Mouse (Mus musculus): Measurements from ENCODE around the gene Wnt5b.

Wnt5b gene

DNA sequence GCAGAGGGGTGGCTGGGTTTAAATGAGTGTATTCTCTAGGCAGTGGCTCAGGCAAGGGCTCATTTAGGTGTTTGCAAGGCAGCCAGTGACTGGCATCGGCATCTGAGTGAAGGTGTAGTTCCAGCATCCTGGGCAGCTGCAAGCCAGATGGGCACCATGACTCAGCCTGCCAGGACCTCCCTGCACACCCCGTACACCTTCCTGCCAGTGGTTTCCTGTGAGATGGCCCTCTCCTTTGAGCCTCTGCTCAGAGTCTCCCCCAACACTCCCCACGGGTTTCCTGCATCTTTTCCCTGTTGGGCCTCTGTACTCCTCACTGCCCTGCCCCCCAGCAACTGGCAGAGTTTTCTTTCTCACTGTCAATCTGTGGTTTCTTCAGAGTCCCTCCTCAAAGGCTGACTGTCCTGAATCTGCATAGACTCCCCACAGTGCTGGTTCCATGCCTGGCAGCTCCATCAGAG, 22.2 kb downstream of the Wnt5b start:
- DNase-seq (ENCODE audit: low read depth, low spot score): peak; percentile 25

DNA sequence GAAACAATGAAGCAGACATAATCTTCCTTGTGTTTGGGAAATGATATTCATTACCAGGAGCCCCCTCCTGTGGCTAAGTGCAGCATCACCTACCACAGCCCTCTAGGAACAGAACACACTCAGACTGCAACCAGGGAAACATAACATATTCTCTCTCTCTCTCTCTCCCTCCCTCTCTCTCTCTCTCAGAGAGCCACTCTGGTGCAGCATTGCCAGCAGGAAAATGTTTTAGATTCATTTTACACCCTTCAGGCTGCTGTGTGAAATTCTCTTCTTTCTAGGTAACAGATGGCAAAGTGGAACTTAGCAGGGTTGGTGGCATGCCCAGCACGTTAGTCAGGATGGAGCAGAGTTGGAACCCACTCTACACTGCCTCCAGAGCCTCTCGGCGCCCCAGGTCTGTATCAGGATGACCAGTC, 22.7 kb downstream of the Wnt5b start:
- peak; percentile 27 for DNase-seq (ENCODE audit: low read depth, low spot score)

DNA sequence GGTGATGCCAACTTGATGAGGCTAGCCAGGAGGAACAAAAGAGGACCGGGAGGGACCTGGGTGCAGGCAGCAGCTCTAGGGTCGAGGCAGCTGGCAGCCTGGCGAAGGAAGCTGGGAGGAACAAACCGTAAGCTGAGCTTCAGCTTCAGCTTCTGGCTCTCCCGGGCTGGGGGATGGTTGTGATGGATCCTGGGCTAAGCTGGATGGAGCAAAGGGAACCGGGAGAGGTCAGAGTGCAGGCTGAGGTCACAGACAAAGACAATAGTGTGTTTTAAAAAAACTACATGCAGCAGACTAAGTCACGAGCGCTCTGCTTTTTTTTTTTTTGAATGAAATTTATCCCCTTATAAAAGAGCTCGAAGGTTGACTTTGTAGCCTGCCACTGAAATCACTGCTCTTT, 23.4 kb downstream of the Wnt5b start:
- no peak for DNase-seq (ENCODE audit: low read depth, low spot score)

DNA sequence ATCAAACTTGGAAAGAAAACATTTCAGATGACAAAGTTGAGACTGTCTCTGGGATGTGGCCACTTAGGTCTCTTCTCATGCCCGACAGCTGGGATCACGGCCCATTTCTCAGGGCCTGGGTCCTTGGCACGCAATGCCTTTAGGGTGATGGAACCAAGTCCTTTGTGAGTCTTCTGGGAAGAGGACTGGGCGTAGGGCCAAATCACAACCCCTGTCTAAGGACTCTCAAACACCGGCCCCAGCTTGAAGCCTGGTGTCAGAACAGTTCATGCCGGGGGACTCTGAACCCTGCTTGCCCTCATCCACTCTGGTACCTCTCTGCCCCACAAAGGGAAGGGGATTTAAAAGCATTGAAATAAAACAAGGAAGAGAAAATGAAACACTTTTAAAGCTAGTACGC, 30.1 kb downstream of the Wnt5b start:
- DNase-seq (ENCODE audit: low read depth, low spot score): no peak

GRCm38 (mm10) chr6:119513452-119513851, 30.7 kb downstream of the Wnt5b start:
- no peak for DNase-seq (ENCODE audit: low read depth, low spot score)

DNA sequence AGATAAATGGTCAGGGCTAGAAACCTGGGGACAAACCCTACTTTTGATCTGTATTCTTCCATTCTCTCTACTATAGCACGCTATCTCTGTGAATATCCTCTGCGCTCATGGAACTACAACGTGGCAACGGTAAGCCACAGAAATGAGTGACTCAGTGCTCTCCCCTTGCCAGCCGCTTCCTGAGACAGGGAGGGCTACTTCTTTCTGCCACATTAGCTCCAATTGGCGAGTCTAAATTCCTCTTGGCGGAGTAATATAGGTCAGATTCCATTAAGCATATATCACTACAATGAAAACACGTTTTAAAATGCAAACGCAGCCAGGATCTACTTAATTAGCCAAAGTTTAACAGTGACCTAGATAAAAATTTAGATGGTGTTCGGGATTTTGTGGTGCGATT, 31.4 kb downstream of the Wnt5b start:
- no peak for DNase-seq (ENCODE audit: low read depth, low spot score)

GRCm38 (mm10) chr6:119509437-119510037, 34.6 kb downstream of the Wnt5b start:
- DNase-seq (ENCODE audit: low read depth, low spot score): peak; percentile 42

GRCm38 (mm10) chr6:119508634-119509375, 35.3 kb downstream of the Wnt5b start:
- peak; percentile 75 for DNase-seq (ENCODE audit: low read depth, low spot score)

DNA sequence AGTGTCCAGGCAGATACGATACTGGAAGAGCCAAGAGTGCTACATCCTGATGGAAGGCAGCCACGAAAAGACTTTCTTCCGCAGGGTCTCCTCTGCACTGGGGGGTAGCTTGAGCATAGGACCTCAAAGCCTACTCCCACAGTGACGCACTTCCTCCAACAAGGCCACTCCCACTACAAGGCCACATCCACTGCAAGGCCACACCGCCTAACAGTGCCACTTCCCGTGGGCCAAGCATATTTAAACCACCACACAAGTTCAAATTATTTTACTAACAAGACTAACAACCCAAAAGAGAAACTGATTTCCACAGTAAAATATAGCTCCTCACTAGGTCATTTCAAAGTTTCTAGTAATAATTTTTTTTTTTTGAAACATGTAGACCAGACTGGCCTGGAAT, 35.9 kb downstream of the Wnt5b start:
- DNase-seq (ENCODE audit: low read depth, low spot score): peak; percentile 29

- DNase-seq (ENCODE audit: low read depth, low spot score): peak; percentile 29
Measured at GRCm38 (mm10) chr6:119505525-119506225, 38.5 kb downstream of the Wnt5b start.

- DNase-seq (ENCODE audit: low read depth, low spot score): no peak
Measured at GRCm38 (mm10) chr6:119504756-119505155, 39.4 kb downstream of the Wnt5b start.

DNA sequence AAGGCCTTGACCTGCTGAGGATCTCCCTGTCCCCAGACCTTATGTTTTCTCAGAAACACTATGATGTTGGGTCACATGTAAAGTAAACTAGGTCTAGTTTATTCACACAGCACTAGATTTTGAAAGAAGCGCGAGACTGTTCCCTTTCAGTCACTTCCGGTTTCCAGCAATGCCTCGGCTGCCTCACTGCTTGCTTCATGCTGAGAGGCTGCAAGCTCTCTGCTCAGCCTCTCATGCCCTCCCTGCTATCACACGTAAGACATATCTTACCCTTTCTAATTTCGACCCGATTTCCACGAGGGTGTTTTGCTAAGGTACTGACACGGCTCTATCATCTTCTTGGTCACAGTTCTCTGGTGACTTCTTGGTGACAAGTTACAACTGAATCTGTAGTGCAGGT, 42.1 kb downstream of the Wnt5b start:
- peak; percentile 63 for DNase-seq (ENCODE audit: low read depth, low spot score)

DNA sequence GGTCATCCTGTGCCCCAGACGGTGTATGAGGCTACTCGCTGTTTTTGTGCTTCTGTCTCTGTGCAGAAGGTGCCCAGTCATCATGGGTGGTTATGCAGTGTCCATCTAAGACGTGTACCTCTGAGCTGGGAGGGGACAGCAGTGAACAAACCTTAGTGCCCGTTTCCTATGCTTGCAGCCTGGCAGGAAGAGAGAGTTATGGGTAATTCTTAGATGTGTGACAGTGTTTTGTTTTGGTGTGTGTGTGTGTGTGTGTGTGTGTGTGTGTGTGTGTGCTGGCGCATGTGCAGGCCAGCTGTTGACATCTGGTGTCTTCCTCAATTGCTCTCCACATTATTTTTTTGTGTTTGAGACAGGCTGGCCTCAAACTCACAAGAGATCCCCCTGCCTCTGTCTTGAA, 44.1 kb downstream of the Wnt5b start:
- peak; percentile 76 for DNase-seq (ENCODE audit: low read depth, low spot score)

DNA sequence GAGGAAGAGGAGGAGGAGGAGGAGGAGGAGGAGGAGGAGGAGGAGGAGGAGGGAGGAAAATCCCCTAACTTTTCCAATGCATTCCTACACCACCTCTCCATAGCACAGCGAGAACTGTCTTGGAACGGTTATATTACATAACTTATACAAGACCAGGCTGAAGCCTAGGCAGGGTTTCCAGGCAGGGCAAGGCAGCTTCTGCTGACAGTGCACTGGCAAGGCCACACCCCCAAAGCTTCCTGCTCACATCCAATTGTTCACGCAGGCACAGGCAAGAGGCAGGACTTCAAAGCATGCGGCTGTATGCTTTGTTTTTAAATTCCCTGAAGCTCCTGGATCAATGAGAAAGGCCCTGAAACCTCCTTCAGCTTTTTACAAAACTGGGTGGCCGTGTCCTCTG, 44.9 kb downstream of the Wnt5b start:
- DNase-seq (ENCODE audit: low read depth, low spot score): peak; percentile 80

DNA sequence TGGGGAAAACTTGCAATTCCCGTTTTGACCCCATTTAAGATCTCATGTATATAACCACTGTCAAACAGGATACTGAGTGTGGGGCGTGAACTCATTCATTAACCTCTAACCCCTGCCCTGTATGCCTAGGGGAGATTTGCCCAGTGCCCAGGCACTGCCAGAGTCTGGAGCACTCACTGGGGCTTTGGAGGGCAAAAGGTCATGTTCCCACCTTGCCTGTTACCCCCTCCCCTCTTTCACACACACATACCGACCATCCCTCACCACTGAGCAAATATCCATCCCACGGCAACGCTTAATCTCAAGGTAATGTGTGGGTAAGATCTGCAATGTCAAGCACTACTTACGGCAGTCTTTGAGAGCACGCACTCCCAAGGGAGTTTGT, 51.5 kb downstream of the Wnt5b start:
- no peak for DNase-seq (ENCODE audit: low read depth, low spot score)

- no peak for DNase-seq (ENCODE audit: low read depth, low spot score)
Measured at GRCm38 (mm10) chr6:119491997-119492629, 52.0 kb downstream of the Wnt5b start.

- no peak for DNase-seq (ENCODE audit: low read depth, low spot score)
Measured at GRCm38 (mm10) chr6:119491006-119491405, 53.1 kb downstream of the Wnt5b start.

DNA sequence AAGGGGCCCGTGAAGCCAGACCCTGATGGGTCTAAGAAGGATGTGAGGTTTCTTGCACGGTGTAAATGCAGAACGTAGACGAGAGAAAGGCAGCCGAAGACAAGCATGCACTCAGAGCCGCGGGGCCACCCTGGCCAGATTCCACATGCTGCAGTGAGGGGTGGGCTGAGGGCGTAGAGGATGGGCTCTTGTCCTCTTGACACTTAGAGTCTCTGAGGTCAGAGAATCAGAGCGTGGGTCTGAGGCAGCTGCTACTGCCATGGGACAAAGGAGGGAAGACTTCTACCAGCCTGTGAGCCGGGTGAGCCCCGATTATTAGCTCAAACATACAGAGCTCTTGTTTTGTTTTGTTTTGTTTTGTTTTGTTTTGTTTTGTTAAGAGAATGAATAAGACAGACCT, 53.6 kb downstream of the Wnt5b start:
- no peak for DNase-seq (ENCODE audit: low read depth, low spot score)

DNA sequence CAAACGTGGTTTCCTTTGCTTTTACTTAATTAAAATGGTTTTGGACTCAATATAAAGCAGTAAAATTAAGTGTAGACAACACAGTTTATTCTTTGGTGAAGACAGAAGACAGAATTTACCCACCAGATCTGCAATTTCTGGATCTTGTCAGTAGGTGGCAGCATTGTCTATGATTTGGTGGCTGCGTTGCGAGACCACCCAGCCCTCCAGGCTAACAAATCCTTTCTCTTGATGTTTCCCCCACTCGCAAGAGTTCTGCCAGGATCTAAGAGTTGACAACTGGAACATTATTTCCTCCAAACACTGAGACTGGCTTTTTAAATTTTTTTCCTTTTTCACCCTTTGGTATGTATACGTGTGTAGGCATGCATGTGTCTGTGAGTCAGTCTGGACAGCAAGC, 54.4 kb downstream of the Wnt5b start:
- DNase-seq (ENCODE audit: low read depth, low spot score): peak; percentile 47

- DNase-seq (ENCODE audit: low read depth, low spot score): no peak
Measured at GRCm38 (mm10) chr6:119487619-119488018, 56.5 kb downstream of the Wnt5b start.

GRCm38 (mm10) chr6:119487085-119487458, 57.1 kb downstream of the Wnt5b start:
- no peak for DNase-seq (ENCODE audit: low read depth, low spot score)

GRCm38 (mm10) chr6:119486381-119487084, 57.6 kb downstream of the Wnt5b start:
- no peak for DNase-seq (ENCODE audit: low read depth, low spot score)
